Comparison of ENCODE assay signal across 7 mouse cellular contexts in the genomic region with DNA sequence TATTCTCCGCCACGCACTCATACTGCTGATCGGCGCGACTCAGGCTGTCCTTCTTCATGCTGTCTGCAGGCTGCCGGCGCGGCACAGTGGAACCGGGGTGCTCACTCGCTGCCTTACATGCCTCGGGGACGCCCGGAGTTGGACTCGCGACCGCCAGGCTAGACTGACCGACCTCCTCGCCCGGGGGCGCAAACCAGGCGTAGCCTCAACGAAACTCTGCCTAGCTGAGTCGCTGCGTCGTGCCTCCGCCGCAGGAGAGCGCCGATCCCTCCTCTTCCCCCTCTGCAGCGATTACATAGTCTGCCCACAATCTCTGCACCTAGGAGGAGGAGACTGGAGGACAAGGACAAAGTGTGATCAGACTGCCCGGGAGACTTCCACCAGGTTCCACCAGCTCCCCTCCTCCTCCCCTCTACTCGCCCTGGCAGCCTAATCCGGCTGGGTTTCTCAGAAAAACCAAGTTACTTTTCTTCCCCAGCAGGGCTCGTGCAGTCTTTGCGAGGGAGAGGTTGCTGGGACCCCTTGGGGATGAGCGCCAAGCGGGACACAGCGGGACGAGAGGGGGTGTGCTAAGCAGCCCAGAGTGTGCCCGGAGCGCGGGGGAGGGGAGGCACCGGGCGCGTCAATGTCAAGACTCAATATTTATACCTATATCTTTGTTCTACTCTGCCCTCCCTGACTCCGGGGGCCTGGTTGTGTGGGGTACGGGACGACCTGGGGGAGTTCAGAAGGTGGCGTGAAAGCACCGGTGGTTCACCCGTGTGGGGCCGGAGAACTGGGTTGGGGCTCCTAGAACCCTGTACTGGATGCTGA.
A peak's percentile ranks its signal among the peaks of the same experiment; 100 is the strongest.
DNase-seq lines count a peak whose midpoint lies in the region; ATAC-seq and TF ChIP-seq lines count a peak whose summit lies in the region.

No protein-coding gene starts in this region.

- H3K4me2 ChIP-seq in limb, embryonic 14.5 days (replicated peaks; ENCODE audit: low read depth, low read length, severe bottlenecking): peak overlapping the region; percentile 60
- peak overlapping the region; percentile 52 for H3K4me2 ChIP-seq in stomach, postnatal 0 days (replicated peaks; ENCODE audit: low read depth)

- peak; percentile 4 for DNase-seq in right cerebral cortex, postnatal 14 days
- DNase-seq in right cerebral cortex, adult 18-20 months: no peak
- peak; percentile 21 for DNase-seq in forebrain, embryonic 10.5 days (ENCODE audit: extremely low spot score, low spot score)
- DNase-seq in limb, embryonic 14.5 days (ENCODE audit: low spot score): no peak
- DNase-seq in stomach, postnatal 0 days (ENCODE audit: low spot score): no peak
- no peak for DNase-seq in thymus, postnatal 4 days

- 0 out of 2 replicates have a peak overlapping the region, but pooled peaks have one; percentile 20 for H3K27ac ChIP-seq in forebrain, embryonic 10.5 days
- H3K27ac ChIP-seq in limb, embryonic 14.5 days (replicated peaks; ENCODE audit: low read depth, low read length): no peak overlapping the region
- no peak overlapping the region for H3K27ac ChIP-seq in stomach, postnatal 0 days (replicated peaks)

- H3K9ac ChIP-seq in limb, embryonic 14.5 days (ENCODE audit: low read depth, low read length, severe bottlenecking): 0 out of 2 replicates have a peak overlapping the region, but pooled peaks have one; percentile 8
- no peak overlapping the region for H3K9ac ChIP-seq in stomach, postnatal 0 days (ENCODE audit: low read length)

- 24% methylated on average over 51 of the region's 52 CpGs for WGBS in forebrain, embryonic 10.5 days
- WGBS in limb, embryonic 14.5 days: 25% methylated on average over 40 of the region's 52 CpGs
- 22% methylated on average over 38 of the region's 52 CpGs for WGBS in stomach, postnatal 0 days

- no peaks in the 10 kb centered on the region for H3K36me3 ChIP-seq in forebrain, embryonic 10.5 days (replicated peaks)
- no peaks in the 10 kb centered on the region for H3K36me3 ChIP-seq in limb, embryonic 14.5 days (ENCODE audit: control insufficient read depth, insufficient read depth, low read length)
- no peaks in the 10 kb centered on the region for H3K36me3 ChIP-seq in stomach, postnatal 0 days (ENCODE audit: control insufficient read depth, insufficient read depth, low read length)

- peaks cover 35% of the 10 kb centered on the region for H3K27me3 ChIP-seq in forebrain, embryonic 10.5 days (ENCODE audit: poor library complexity, severe bottlenecking)
- H3K27me3 ChIP-seq in limb, embryonic 14.5 days (ENCODE audit: control insufficient read depth, insufficient read depth, low read length): no peaks in the 10 kb centered on the region
- no peaks in the 10 kb centered on the region for H3K27me3 ChIP-seq in stomach, postnatal 0 days (ENCODE audit: control insufficient read depth, insufficient read depth, low read length)

- 0 out of 2 replicates have a peak, but pooled peaks cover 2% of the 10 kb centered on the region for H3K4me1 ChIP-seq in forebrain, embryonic 10.5 days
- no peaks in the 10 kb centered on the region for H3K4me1 ChIP-seq in limb, embryonic 14.5 days (ENCODE audit: control insufficient read depth, insufficient read depth, low read length)
- no peaks in the 10 kb centered on the region for H3K4me1 ChIP-seq in stomach, postnatal 0 days (replicated peaks; ENCODE audit: control insufficient read depth, insufficient read depth)

- no peak for TF ChIP-seq EP300 in stomach, postnatal 0 days (optimal IDR thresholded peaks at IDR 0.05)

- H3K4me3 ChIP-seq in forebrain, embryonic 10.5 days: peak overlapping the region; percentile 50
- H3K4me3 ChIP-seq in limb, embryonic 14.5 days (replicated peaks; ENCODE audit: low read length): peak overlapping the region; percentile 36
- peak overlapping the region; percentile 29 for H3K4me3 ChIP-seq in stomach, postnatal 0 days (ENCODE audit: low read depth, low read length)

- TF ChIP-seq CTCF in stomach, postnatal 0 days (IDR thresholded peaks at IDR 0.05; ENCODE audit: low read depth): no peak

- TF ChIP-seq POLR2A in limb, embryonic 14.5 days (IDR thresholded peaks at IDR 0.05; ENCODE audit: borderline replicate concordance, extremely low read depth, insufficient read depth, insufficient read length): no peak

- H3K9me3 ChIP-seq in forebrain, embryonic 10.5 days: no peaks in the 10 kb centered on the region; the same call in 1 of the 2 replicates
- no peaks in the 10 kb centered on the region for H3K9me3 ChIP-seq in limb, embryonic 14.5 days (ENCODE audit: control insufficient read depth, low read length)
- H3K9me3 ChIP-seq in stomach, postnatal 0 days (ENCODE audit: control insufficient read depth, low read length): no peaks in the 10 kb centered on the region

- no peak for ATAC-seq in limb, embryonic 14.5 days (ENCODE audit: low FRiP score, low read depth)
- ATAC-seq in stomach, postnatal 0 days (ENCODE audit: low FRiP score, low TSS enrichment): no peak
- no peak for ATAC-seq in inflammation-experienced regulatory T-cells, adult 6 months

Comparison
In these comparisons a context has a peak if more than half of its experiments do, and no peak if none do; other contexts are left out.
1. DNase-seq: peak in right cerebral cortex, postnatal 14 days (single experiment) and forebrain, embryonic 10.5 days (single experiment); none in right cerebral cortex, adult 18-20 months (single experiment), limb, embryonic 14.5 days (single experiment), stomach, postnatal 0 days (single experiment) and thymus, postnatal 4 days (single experiment).
2. Peak in every context shown above with its lines, with median percentiles within 50 percentile points of each other: H3K4me3 ChIP-seq.